Comparison of ENCODE assay signal across 15 mouse cellular contexts in the genomic region with DNA sequence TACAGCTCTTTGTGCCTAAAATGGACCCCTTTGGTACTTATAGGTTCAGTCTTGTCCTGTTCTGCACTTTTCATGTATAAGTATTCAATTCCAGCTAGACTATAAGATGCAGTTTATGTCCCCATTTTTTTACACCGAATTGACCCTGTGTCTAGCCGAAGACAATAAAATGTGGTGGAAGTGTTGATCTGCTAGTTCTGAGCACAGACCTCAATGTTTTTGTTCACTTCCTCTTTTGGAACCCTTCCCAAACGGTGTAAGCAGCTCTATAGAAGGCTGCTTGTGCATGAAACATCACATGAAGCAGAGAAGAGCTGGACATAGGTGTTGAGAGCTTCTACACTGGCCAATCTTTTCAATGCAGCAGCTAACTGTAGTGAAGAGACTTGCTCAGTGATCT.
"Had no signal": no experiment of that assay in that cellular context is flagged by ENCODE, and none has a peak within 500 bp of the region (broad histone marks: within the 10 kb centered on the region; RNA-seq: fewer than 3 reads in every experiment).

No protein-coding gene starts in this region.

- H3K27ac ChIP-seq: kidney, postnatal 0 days; left cerebral cortex, adult 2 months; liver, embryonic 13.5 days; macrophage; stomach, postnatal 0 days had no signal

- H3K4me1 ChIP-seq: liver, embryonic 13.5 days had no signal

- H3K27me3 ChIP-seq: liver, embryonic 13.5 days had no signal

- H3K9ac ChIP-seq: liver, embryonic 13.5 days had no signal

- DNase-seq: kidney, adult 2 months; kidney, postnatal 36 days; layer of hippocampus, postnatal 36 days; liver, embryonic 13.5 days; lung, adult 2 months; midbrain, embryonic 14.5 days; right cerebral cortex, adult 18-20 months; right cerebral cortex, postnatal 14 days; right cerebral cortex, postnatal 4 days; thymus, adult 2 months; thymus, postnatal 14 days had no signal

- H3K36me3 ChIP-seq: liver, embryonic 13.5 days had no signal

- H3K4me3 ChIP-seq: left cerebral cortex, adult 2 months; liver, embryonic 13.5 days had no signal
